Mouse (Mus musculus) cerebellum, postnatal 36 days (tissue): ENCODE measurements around the gene Cemip2.

ENCODE experiments used
- DNase-seq, 2 experiments: peaks; one replicate each; pipeline ENCODE4 v3.0.0; 2021 to 2022; ENCODE audit warnings: mixed read lengths in 2 of 2

Gene Cemip2

GRCm38 (mm10) chr19:21882110-21882940 is 104.2 kb downstream of the Cemip2 start:
- DNase-seq: no peak

- DNase-seq: no peak
Observed at GRCm38 (mm10) chr19:21883053-21883452, 104.9 kb downstream of the Cemip2 start.

- DNase-seq: no peak
Observed at GRCm38 (mm10) chr19:21883922-21884321, 105.8 kb downstream of the Cemip2 start.

GRCm38 (mm10) chr19:21884385-21884784 is 106.2 kb downstream of the Cemip2 start:
- peak; percentile 34 to 65 for DNase-seq

- no peak for DNase-seq
Observed at GRCm38 (mm10) chr19:21886166-21886657, 108.1 kb downstream of the Cemip2 start.

- DNase-seq: no peak
Observed at GRCm38 (mm10) chr19:21890699-21891098, 112.6 kb downstream of the Cemip2 start.

GRCm38 (mm10) chr19:21894792-21895191 is 116.7 kb downstream of the Cemip2 start:
- DNase-seq: no peak

GRCm38 (mm10) chr19:21895540-21895939 is 117.4 kb downstream of the Cemip2 start:
- DNase-seq: no peak

GRCm38 (mm10) chr19:21897122-21897827 is 119.1 kb downstream of the Cemip2 start:
- DNase-seq: no peak

- DNase-seq: no peak
Observed at GRCm38 (mm10) chr19:21898015-21898939, 120.1 kb downstream of the Cemip2 start.
